Mouse (Mus musculus) testis, adult 2 months (tissue): ENCODE measurements around the gene Ccl3. TPM values are rescaled to one million over a fixed set of nuclear protein-coding genes. Genes with fewer than 3 reads are reported as not detected.

Experiments used
- H3K27ac ChIP-seq: fragments of 200-500 bp; 2 replicates; pipeline ENCODE4 v1.5.1; 2012; ENCODE audit warnings: low read depth, low read length; ENCODE audit not compliant: control insufficient read depth, insufficient read depth
- H3K27me3 ChIP-seq: fragments of 200-500 bp; 2 replicates; pipeline ENCODE4 v1.6.1; 2012; ENCODE audit warnings: mild to moderate bottlenecking, low read length, moderate library complexity; ENCODE audit not compliant: control insufficient read depth, insufficient read depth
- H3K36me3 ChIP-seq: fragments of 200-500 bp; 2 replicates; pipeline ENCODE4 v1.6.1; 2012; ENCODE audit warnings: mild to moderate bottlenecking, low read length; ENCODE audit not compliant: control insufficient read depth, insufficient read depth
- H3K4me1 ChIP-seq: fragments of 200-500 bp; 2 replicates; pipeline ENCODE4 v1.6.1; 2012; ENCODE audit warnings: low read length; ENCODE audit not compliant: control insufficient read depth, insufficient read depth
- H3K4me3 ChIP-seq: fragments of 200-500 bp; 2 replicates; pipeline ENCODE4 v1.5.1; 2012; ENCODE audit warnings: low read depth, mild to moderate bottlenecking, low read length, moderate library complexity, mixed read lengths; ENCODE audit not compliant: control insufficient read depth
- CTCF ChIP-seq: fragments of 200-500 bp; IDR thresholded peaks from 2 replicates; pipeline ENCODE4 v1.5.1; 2012; ENCODE audit warnings: low read depth, mild to moderate bottlenecking, inconsistent platforms, low read length, moderate library complexity; ENCODE audit not compliant: control insufficient read depth, insufficient read depth, insufficient replicate concordance
- POLR2A ChIP-seq: fragments of 200-500 bp; IDR thresholded peaks from 2 replicates; pipeline ENCODE4 v1.6.1; 2012; ENCODE audit warnings: low read depth, mild to moderate bottlenecking, inconsistent platforms, low read length, moderate library complexity; ENCODE audit not compliant: control insufficient read depth
- polyA plus RNA-seq: library from polyadenylated mRNA; depleted of rRNA; stranded (reverse); fragments of >200 nt; gene quantifications from 2 replicates; pipeline ENCODE4 v1.2.3, GENCODE M21; 2012; rRNA removed

Ccl3 gene
- polyA plus RNA-seq, 1 experiment = not detected

- TF ChIP-seq POLR2A = no peak
- no peak overlapping the region for H3K4me3 ChIP-seq
- H3K27me3 ChIP-seq = no peaks in the 10 kb centered on the region
- no peak overlapping the region for H3K27ac ChIP-seq
- H3K4me1 ChIP-seq = no peaks in the 10 kb centered on the region
- H3K36me3 ChIP-seq = no peaks in the 10 kb centered on the region
Observed at GRCm38 (mm10) chr11:83603399-83603798, 45.8 kb downstream of the Ccl3 start.

GRCm38 (mm10) chr11:83600576-83600975 is 48.6 kb downstream of the Ccl3 start:
- Histone ChIP-seq H3K27me3 (no peaks in the 10 kb centered on the region), H3K36me3 (no peaks in the 10 kb centered on the region), H3K27ac (no peak overlapping the region), H3K4me1 (no peaks in the 10 kb centered on the region), H3K4me3 (no peak overlapping the region)
- TF ChIP-seq POLR2A (no peak), CTCF (no peak)

GRCm38 (mm10) chr11:83598991-83599390 is 50.2 kb downstream of the Ccl3 start:
- no peaks in the 10 kb centered on the region for H3K4me1 ChIP-seq
- TF ChIP-seq CTCF = no peak
- TF ChIP-seq POLR2A = no peak
- H3K27ac ChIP-seq = no peak overlapping the region
- no peaks in the 10 kb centered on the region for H3K36me3 ChIP-seq
- H3K27me3 ChIP-seq = no peaks in the 10 kb centered on the region
- no peak overlapping the region for H3K4me3 ChIP-seq

GRCm38 (mm10) chr11:83598207-83598837 is 50.8 kb downstream of the Ccl3 start:
- TF ChIP-seq CTCF (no peak), POLR2A (no peak)
- H3K4me1 ChIP-seq = no peaks in the 10 kb centered on the region
- no peak overlapping the region for H3K4me3 ChIP-seq
- no peaks in the 10 kb centered on the region for H3K27me3 ChIP-seq
- H3K27ac ChIP-seq = no peak overlapping the region
- no peaks in the 10 kb centered on the region for H3K36me3 ChIP-seq

Other genes with a start within 250 kb of the Ccl3 start
- gene Rasl10b, start 240.2 kb downstream of the Ccl3 start, polyA plus RNA-seq = 2.0 and 2.1 TPM in 2 replicates
- gene Gas2l2, start 219.9 kb downstream of the Ccl3 start, polyA plus RNA-seq = 0.08 TPM in 1 of 2 replicates, not detected in the other
- 256 and 289 TPM in 2 replicates for gene 1700020L24Rik, start 211.7 kb downstream of the Ccl3 start, polyA plus RNA-seq
- gene Mmp28, start 186.3 kb downstream of the Ccl3 start, polyA plus RNA-seq = 0.58 and 0.93 TPM in 2 replicates
- gene Taf15, start 176.3 kb downstream of the Ccl3 start, polyA plus RNA-seq = 32.4 and 49.6 TPM in 2 replicates
- 8.7 and 10.8 TPM in 2 replicates for gene Heatr9, start 127.2 kb downstream of the Ccl3 start, polyA plus RNA-seq
- gene Ccl5, start 118.8 kb downstream of the Ccl3 start, polyA plus RNA-seq = 2.3 and 3.5 TPM in 2 replicates
- 0.14 and 0.55 TPM in 2 replicates for gene Ccl9, start 70.7 kb downstream of the Ccl3 start, polyA plus RNA-seq
- 0.14 and 0.65 TPM in 2 replicates for gene Ccl6, start 56.3 kb downstream of the Ccl3 start, polyA plus RNA-seq
- gene Rpl9-ps1, start 3.7 kb downstream of the Ccl3 start, polyA plus RNA-seq = not detected in 2 replicates
- gene Ccl4, start 13.2 kb upstream of the Ccl3 start, polyA plus RNA-seq = not detected in 2 replicates
- gene Wfdc17, start 54.6 kb upstream of the Ccl3 start, polyA plus RNA-seq = 1.4 and 1.8 TPM in 2 replicates
- not detected in 2 replicates for gene Wfdc18, start 59.7 kb upstream of the Ccl3 start, polyA plus RNA-seq
- 0.36 and 0.84 TPM in 2 replicates for gene Wfdc21, start 97.6 kb upstream of the Ccl3 start, polyA plus RNA-seq
- 6.1 TPM in 2 replicates for gene Heatr6, start 104.3 kb upstream of the Ccl3 start, polyA plus RNA-seq
- gene Hnf1b, start 200.7 kb upstream of the Ccl3 start, polyA plus RNA-seq = 37.1 and 40.7 TPM in 2 replicates